Mouse (Mus musculus) liver, adult 2 months (tissue): ENCODE measurements around the gene Chpf.

Experiments used
- CTCF ChIP-seq: fragments of 200-500 bp; IDR thresholded peaks from 2 replicates; pipeline ENCODE4 v1.5.1; 2011; ENCODE audit warnings: low read depth, low read length, control low read depth
- POLR2A ChIP-seq: fragments of 200-500 bp; IDR thresholded peaks from 2 replicates; pipeline ENCODE4 v1.6.1; 2011; ENCODE audit warnings: low read length, control low read depth; ENCODE audit not compliant: insufficient read depth; ENCODE audit errors: extremely low read depth

GRCm38 (mm10) chr1:75469287-75469825 lies 9.8 kb downstream of the Chpf start:
- TF ChIP-seq CTCF (no peak), POLR2A (no peak)
